Mouse (Mus musculus) stomach, postnatal 0 days (tissue): ENCODE measurements around the gene Ttll12. TPM values are rescaled to one million over a fixed set of nuclear protein-coding genes. Genes with fewer than 3 reads are reported as not detected.

Source experiments
- ATAC-seq: fragments of 200-750 bp; cut with Nextera tagmentation; 2 replicates; pipeline ENCODE4 v1.8.0; 2017; ENCODE audit not compliant: low FRiP score, low TSS enrichment
- DNase-seq: peaks from one replicate; pipeline ENCODE4 v3.0.0-alpha.2; 2016; ENCODE audit warnings: low spot score
- H3K27ac ChIP-seq: fragments of 300-500 bp; sonication (generic); replicated peaks from 2 replicates; pipeline ENCODE4 v1.5.1; 2014; ENCODE audit warnings: mild to moderate bottlenecking, control low read depth
- H3K27me3 ChIP-seq: fragments of 300-500 bp; sonication (generic); 2 replicates; pipeline ENCODE4 v1.6.1; 2014; ENCODE audit warnings: low read length; ENCODE audit not compliant: control insufficient read depth, insufficient read depth
- H3K36me3 ChIP-seq: fragments of 300-500 bp; sonication (generic); 2 replicates; pipeline ENCODE4 v1.6.1; 2014; ENCODE audit warnings: low read length, mixed read lengths; ENCODE audit not compliant: control insufficient read depth, insufficient read depth
- H3K4me1 ChIP-seq: fragments of 300-500 bp; sonication (generic); replicated peaks from 2 replicates; pipeline ENCODE4 v1.6.1; 2014; ENCODE audit warnings: antibody characterized with exemption; ENCODE audit not compliant: control insufficient read depth, insufficient read depth
- H3K4me2 ChIP-seq: fragments of 300-500 bp; sonication (generic); replicated peaks from 2 replicates; pipeline ENCODE4 v1.6.1; 2014; ENCODE audit warnings: low read depth, mild to moderate bottlenecking, control low read depth, moderate library complexity
- H3K4me3 ChIP-seq: fragments of 300-500 bp; sonication (generic); 2 replicates; pipeline ENCODE4 v1.5.1; 2014; ENCODE audit warnings: low read depth, low read length, control low read depth
- H3K9ac ChIP-seq: fragments of 300-500 bp; sonication (generic); 2 replicates; pipeline ENCODE4 v1.6.1; 2014; ENCODE audit warnings: mild to moderate bottlenecking, low read length, control low read depth, mixed read lengths
- H3K9me3 ChIP-seq: fragments of 300-500 bp; sonication (generic); 2 replicates; pipeline ENCODE4 v1.6.1; 2016; ENCODE audit warnings: low read length; ENCODE audit not compliant: control insufficient read depth
- CTCF ChIP-seq: IDR thresholded peaks from 2 replicates; pipeline ENCODE4 v1.5.1; 2016; ENCODE audit warnings: antibody characterized with exemption, low read depth, mild to moderate bottlenecking, moderate library complexity
- EP300 ChIP-seq: optimal IDR thresholded peaks from 2 replicates; pipeline ENCODE3; 2016; ENCODE audit warnings: antibody characterized with exemption
- WGBS: fragments of 180-500 bp; shearing (Covaris S2); extraction: QIAGEN DNeasy Blood & Tissue Kit; methylation state at CpG from one replicate; pipeline ENCODE4 v1.1.7; 2014; 5-methylcytosine and 5-hydroxymethylcytosine counted together
- polyA plus RNA-seq: library from polyadenylated mRNA; unstranded; fragments of >200 nt; fragmentation: Nextera tagmentation; extraction: Ambion mirVana; gene quantifications from 2 replicates; pipeline ENCODE4 v1.2.1, GENCODE M21; 2015

The Ttll12 gene
- 17.3 and 17.6 TPM in 2 replicates for polyA plus RNA-seq

- H3K4me2 ChIP-seq: peak within 1 kb of the TSS; percentile 84
- H3K4me3 ChIP-seq: peak within 1 kb of the TSS; percentile 58
- H3K27me3 ChIP-seq: no peaks in the 10 kb centered on the region
- DNase-seq: peak; percentile 96
- H3K36me3 ChIP-seq: no peaks in the 10 kb centered on the region
- peak within 1 kb of the TSS; percentile 72 for H3K9ac ChIP-seq
- no peaks in the 10 kb centered on the region for H3K9me3 ChIP-seq
- WGBS: under 1% methylated on average over 68 of the region's 68 CpGs
- H3K27ac ChIP-seq: peak within 1 kb of the TSS; percentile 67
- ATAC-seq: peak; percentile 84
- peaks cover 6% of the 10 kb centered on the region; the same call in 1 of the 2 replicates for H3K4me1 ChIP-seq
- TF ChIP-seq CTCF (peak; percentile 26; the same call in 1 of the 2 replicates), EP300 (no peak)
These were observed at the start of gene Ttll12 for GRCm38 (mm10) chr15:83594513-83595363. Gene Ttll12, minus strand, starts transcription at chr15:83595157.

- Histone ChIP-seq H3K4me1 (no peaks in the 10 kb centered on the region), H3K27me3 (no peaks in the 10 kb centered on the region), H3K9ac (no peak overlapping the region), H3K27ac (no peak overlapping the region), H3K9me3 (no peaks in the 10 kb centered on the region), H3K4me2 (no peak overlapping the region), H3K4me3 (no peak overlapping the region), H3K36me3 (no peaks in the 10 kb centered on the region)
- no peak for TF ChIP-seq EP300
- no peak for TF ChIP-seq CTCF
- ATAC-seq (no peak), DNase-seq (no peak)
- WGBS: 95% methylated on average over 6 of the region's 6 CpGs
These were observed 47.6 kb upstream of the Ttll12 start for GRCm38 (mm10) chr15:83642518-83642917.

- no peaks in the 10 kb centered on the region for H3K36me3 ChIP-seq
- no peak for ATAC-seq
- no peak overlapping the region for H3K9ac ChIP-seq
- TF ChIP-seq CTCF: no peak
- no peak for TF ChIP-seq EP300
- H3K27ac ChIP-seq: no peak overlapping the region
- DNase-seq: no peak
- H3K4me3 ChIP-seq: no peak overlapping the region
- no peak overlapping the region for H3K4me2 ChIP-seq
- no peaks in the 10 kb centered on the region for H3K4me1 ChIP-seq
- H3K27me3 ChIP-seq: no peaks in the 10 kb centered on the region
- 49% methylated on average over 4 of the region's 4 CpGs for whole genome bisulfite sequencing
- no peaks in the 10 kb centered on the region for H3K9me3 ChIP-seq
These were observed 45.3 kb upstream of the Ttll12 start for GRCm38 (mm10) chr15:83640208-83640607.

GRCm38 (mm10) chr15:83639160-83639559, 44.2 kb upstream of the Ttll12 start:
- Histone ChIP-seq H3K36me3 (no peaks in the 10 kb centered on the region), H3K9me3 (no peaks in the 10 kb centered on the region), H3K4me3 (no peak overlapping the region), H3K27me3 (no peaks in the 10 kb centered on the region), H3K4me2 (no peak overlapping the region), H3K27ac (no peak overlapping the region), H3K9ac (no peak overlapping the region), H3K4me1 (no peaks in the 10 kb centered on the region)
- ATAC-seq: no peak
- no peak for DNase-seq
- 40% methylated on average over 3 of the region's 3 CpGs for WGBS
- TF ChIP-seq EP300 (no peak), CTCF (no peak)

- Histone ChIP-seq H3K27ac (no peak overlapping the region), H3K4me1 (no peaks in the 10 kb centered on the region), H3K4me3 (no peak overlapping the region), H3K27me3 (no peaks in the 10 kb centered on the region), H3K9ac (no peak overlapping the region), H3K9me3 (no peaks in the 10 kb centered on the region), H3K36me3 (no peaks in the 10 kb centered on the region), H3K4me2 (no peak overlapping the region)
- DNase-seq (no peak), ATAC-seq (no peak)
- TF ChIP-seq EP300 (no peak), CTCF (no peak)
- 71% methylated on average over 20 of the region's 20 CpGs for whole genome bisulfite sequencing
These were observed 43.4 kb upstream of the Ttll12 start for GRCm38 (mm10) chr15:83638196-83638899.
